In the genomic region with DNA sequence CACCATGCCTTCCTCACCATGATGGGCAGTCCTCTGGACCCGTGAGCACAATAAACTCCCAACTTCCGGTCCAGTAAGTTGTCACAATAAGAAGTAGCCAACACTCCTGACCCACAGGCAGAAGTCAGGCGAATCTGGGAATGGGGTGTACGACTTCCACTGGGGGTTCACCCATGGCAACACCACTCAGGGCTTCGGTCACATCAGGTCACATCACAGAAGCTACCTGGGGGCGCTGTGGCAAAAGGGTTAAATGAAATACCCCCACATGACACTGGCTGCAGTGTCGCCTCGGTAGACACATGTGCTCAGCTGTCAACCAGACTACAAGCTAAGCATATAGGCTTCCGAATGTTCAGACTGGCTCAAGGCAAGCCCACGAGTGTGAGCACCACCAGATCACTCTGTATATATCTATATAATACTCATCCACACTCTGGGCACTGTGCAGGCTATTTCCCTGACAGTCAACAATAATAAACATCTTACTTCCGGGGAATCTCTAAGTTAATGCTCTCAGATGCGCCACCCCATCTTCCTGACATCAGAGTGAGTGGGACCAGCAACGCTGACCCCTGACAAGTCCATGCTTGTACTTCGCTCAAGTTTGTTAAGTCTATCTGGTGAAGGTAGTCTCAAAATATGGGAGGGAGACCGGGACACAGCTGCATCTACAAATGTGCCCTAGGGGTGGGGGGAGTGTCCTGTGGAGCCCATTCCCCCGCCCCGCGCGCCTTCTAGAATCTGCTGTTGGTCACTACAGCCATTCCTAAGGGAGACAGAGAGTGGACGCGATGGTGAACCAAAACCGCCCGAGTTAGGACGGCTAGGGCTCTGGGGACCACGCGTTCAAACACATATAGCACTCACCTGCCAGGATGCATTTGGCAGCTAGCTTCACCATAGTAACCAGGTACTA, we compare ENCODE assay signal across 8 mouse cellular contexts. TPM values are rescaled to one million over a fixed set of nuclear protein-coding genes. Genes with fewer than 3 reads are reported as not detected.
DNase-seq lines count a peak whose midpoint lies in the region; ATAC-seq and TF ChIP-seq lines count a peak whose summit lies in the region.

No protein-coding gene starts in this region.

- peak overlapping the region; percentile 77 for H3K9ac ChIP-seq in heart, embryonic 11.5 days (ENCODE audit: low read depth, low read length)
- peak overlapping the region; percentile 79 for H3K9ac ChIP-seq in MEL (ENCODE audit: control insufficient read depth, low read depth, low read length, poor library complexity, severe bottlenecking)
- H3K9ac ChIP-seq in forebrain, embryonic 14.5 days (ENCODE audit: low read length) = peak overlapping the region; percentile 83
- H3K9ac ChIP-seq in limb, embryonic 13.5 days = peak overlapping the region; percentile 80
- H3K9ac ChIP-seq in neural tube, embryonic 14.5 days (replicated peaks; ENCODE audit: low read depth, low read length) = peak overlapping the region; percentile 74

- DNase-seq in heart, adult 18-20 months = no peak
- peak; percentile 41 for DNase-seq in MEL (ENCODE audit: low read depth, low spot score)
- DNase-seq in forebrain, embryonic 14.5 days (ENCODE audit: low spot score) = no peak
- DNase-seq in spleen, adult 12 weeks (ENCODE audit: low spot score) = no peak
- DNase-seq in gastrocnemius, postnatal 14 days = no peak

- H3K27me3 ChIP-seq in heart, embryonic 11.5 days (ENCODE audit: control insufficient read depth, insufficient read depth, low read length) = no peaks in the 10 kb centered on the region
- H3K27me3 ChIP-seq in MEL (ENCODE audit: control insufficient read depth in 1 of 2, insufficient read depth in 2 of 2, low read length in 2 of 2) = no peaks in the 10 kb centered on the region
- H3K27me3 ChIP-seq in forebrain, embryonic 14.5 days (replicated peaks; ENCODE audit: control insufficient read depth, insufficient read depth, low read length) = no peaks in the 10 kb centered on the region
- no peaks in the 10 kb centered on the region for H3K27me3 ChIP-seq in limb, embryonic 13.5 days
- H3K27me3 ChIP-seq in neural tube, embryonic 14.5 days (ENCODE audit: control insufficient read depth, insufficient read depth, low read length) = no peaks in the 10 kb centered on the region

- H3K36me3 ChIP-seq in heart, embryonic 11.5 days (ENCODE audit: control insufficient read depth, insufficient read depth, low read length) = no peaks in the 10 kb centered on the region
- no peaks in the 10 kb centered on the region for H3K36me3 ChIP-seq in MEL (ENCODE audit: control insufficient read depth in 1 of 2, insufficient read depth in 2 of 2, low read length in 2 of 2)
- 0 out of 2 replicates have a peak, but pooled peaks cover 2% of the 10 kb centered on the region for H3K36me3 ChIP-seq in forebrain, embryonic 14.5 days (ENCODE audit: control insufficient read depth, insufficient read depth, low read length)
- no peaks in the 10 kb centered on the region for H3K36me3 ChIP-seq in limb, embryonic 13.5 days
- H3K36me3 ChIP-seq in neural tube, embryonic 14.5 days (ENCODE audit: control insufficient read depth, insufficient read depth, low read length) = no peaks in the 10 kb centered on the region

- no peak for ATAC-seq in heart, embryonic 11.5 days (replicated peaks; ENCODE audit: insufficient number of reproducible peaks, low FRiP score, low TSS enrichment)
- peak; percentile 5; the same call in 1 of the 2 replicates for ATAC-seq in forebrain, embryonic 14.5 days
- no peak for ATAC-seq in limb, embryonic 13.5 days (ENCODE audit: low FRiP score, low read depth)
- no peak for ATAC-seq in neural tube, embryonic 14.5 days (ENCODE audit: low read depth)

- H3K79me2 ChIP-seq in MEL (ENCODE audit: control insufficient read depth, insufficient read depth, low read length, poor library complexity) = peaks cover 2% of the 10 kb centered on the region

- TF ChIP-seq CTCF in MEL (IDR thresholded peaks at IDR 0.05 in 2 of 3, conservative IDR thresholded peaks at IDR 0.05 in 1 of 3; ENCODE audit: control insufficient read depth in 1 of 3, insufficient read depth in 1 of 3, low read depth in 2 of 3, low read length in 3 of 3, poor library complexity in 1 of 3, severe bottlenecking in 1 of 3) = no peak

- peak overlapping the region; percentile 96 for H3K4me2 ChIP-seq in heart, embryonic 11.5 days
- H3K4me2 ChIP-seq in forebrain, embryonic 14.5 days (ENCODE audit: low read length) = peak overlapping the region; percentile 90
- H3K4me2 ChIP-seq in limb, embryonic 13.5 days (replicated peaks) = peak overlapping the region; percentile 78
- H3K4me2 ChIP-seq in neural tube, embryonic 14.5 days (ENCODE audit: low read depth, low read length) = peak overlapping the region; percentile 88

- 27% methylated on average over 26 of the region's 26 CpGs for WGBS in heart, embryonic 11.5 days (ENCODE audit: insufficient replicate concordance)
- 20% methylated on average over 26 of the region's 26 CpGs for WGBS in forebrain, embryonic 14.5 days
- WGBS in limb, embryonic 13.5 days = 29% methylated on average over 26 of the region's 26 CpGs
- WGBS in neural tube, embryonic 14.5 days = 25% methylated on average over 26 of the region's 26 CpGs

- H3K9me3 ChIP-seq in heart, embryonic 11.5 days (replicated peaks; ENCODE audit: control insufficient read depth, low read length) = no peaks in the 10 kb centered on the region
- no peaks in the 10 kb centered on the region for H3K9me3 ChIP-seq in MEL (replicated peaks; ENCODE audit: insufficient read depth, low read length)
- no peaks in the 10 kb centered on the region for H3K9me3 ChIP-seq in forebrain, embryonic 14.5 days (replicated peaks; ENCODE audit: control insufficient read depth, low read length)
- H3K9me3 ChIP-seq in limb, embryonic 13.5 days = no peaks in the 10 kb centered on the region
- H3K9me3 ChIP-seq in neural tube, embryonic 14.5 days (ENCODE audit: control insufficient read depth, low read length) = no peaks in the 10 kb centered on the region

- TF ChIP-seq POLR2A in MEL (IDR thresholded peaks at IDR 0.05; ENCODE audit: control insufficient read depth in 1 of 2, insufficient read depth in 1 of 2, low read depth in 1 of 2, low read length in 2 of 2, poor library complexity in 1 of 2) = no peak

- peak overlapping the region; percentile 70 for H3K4me3 ChIP-seq in heart, embryonic 11.5 days (ENCODE audit: low read depth, low read length)
- peak overlapping the region; percentile 60 to 79 for H3K4me3 ChIP-seq in MEL (ENCODE audit: control insufficient read depth in 1 of 2, insufficient read depth in 1 of 2, low read depth in 2 of 2, low read length in 2 of 2)
- H3K4me3 ChIP-seq in forebrain, embryonic 14.5 days (ENCODE audit: low read depth, low read length) = peak overlapping the region; percentile 61
- H3K4me3 ChIP-seq in limb, embryonic 13.5 days = peak overlapping the region; percentile 66
- peak overlapping the region; percentile 55 for H3K4me3 ChIP-seq in neural tube, embryonic 14.5 days (ENCODE audit: low read depth, low read length)

- TF ChIP-seq EP300 in MEL (IDR thresholded peaks at IDR 0.05; ENCODE audit: low read depth in 1 of 2, low read length in 2 of 2) = no peak

- peaks cover 10% of the 10 kb centered on the region; the same call in 1 of the 2 replicates for H3K4me1 ChIP-seq in heart, embryonic 11.5 days (ENCODE audit: control insufficient read depth, insufficient read depth, low read length)
- H3K4me1 ChIP-seq in MEL (ENCODE audit: control insufficient read depth in 1 of 2, insufficient read depth in 2 of 2, low read length in 2 of 2) = peaks cover 0 to 14% of the 10 kb centered on the region in 2 experiments; a peak in 3 of 4 replicates
- H3K4me1 ChIP-seq in forebrain, embryonic 14.5 days (ENCODE audit: control insufficient read depth, insufficient read depth, low read length) = peaks cover 16% of the 10 kb centered on the region
- peaks cover 17% of the 10 kb centered on the region for H3K4me1 ChIP-seq in limb, embryonic 13.5 days
- H3K4me1 ChIP-seq in neural tube, embryonic 14.5 days (ENCODE audit: control insufficient read depth, insufficient read depth, low read length) = peaks cover 18% of the 10 kb centered on the region

- TF ChIP-seq RAD21 in MEL (IDR thresholded peaks at IDR 0.05; ENCODE audit: low read depth, low read length) = no peak

- intact Hi-C loops in gastrocnemius, postnatal 14 days (cut with DNase I; ENCODE audit: low total_unique reads) = no loop called here

- H3K27ac ChIP-seq in heart, embryonic 11.5 days (ENCODE audit: low read depth, low read length) = no peak overlapping the region
- peak overlapping the region; percentile 21; the same call in 1 of the 2 replicates for H3K27ac ChIP-seq in MEL (ENCODE audit: control insufficient read depth, low read depth, low read length)
- H3K27ac ChIP-seq in forebrain, embryonic 14.5 days (ENCODE audit: low read depth, low read length) = peak overlapping the region; percentile 35; the same call in 1 of the 2 replicates
- H3K27ac ChIP-seq in limb, embryonic 13.5 days = no peak overlapping the region
- 0 out of 2 replicates have a peak overlapping the region, but pooled peaks have one; percentile 39 for H3K27ac ChIP-seq in neural tube, embryonic 14.5 days (ENCODE audit: low read depth, low read length)

RNA-seq across cellular contexts. Expression of gene Ift27, which starts 0.7 kb away (rescaled TPM):
- polyA plus RNA-seq in heart, embryonic 11.5 days (2014; fragmentation: Nextera tagmentation; extraction: Ambion mirVana) = 42.1 and 48.2 TPM in 2 replicates
- 10 to 100 TPM in 1 of 2 experiments, 1 to 10 TPM in 1; 8.2 to 11.6 TPM for total RNA-seq in heart, adult 18-20 months (2021)
- 9.7 and 10.4 TPM in 2 replicates for total RNA-seq in MEL (2012; rRNA removed)
- polyA plus RNA-seq in MEL (2012; ENCODE audit: insufficient read depth in 1 of 2, insufficient read length in 2 of 2, low read depth in 1 of 2, low replicate concordance in 2 of 2, missing spikeins in 1 of 2) = 10 to 100 TPM in 1 of 2 experiments, not detected in 1; 18.0 TPM
- 137 and 165 TPM in 2 replicates for polyA plus RNA-seq in forebrain, embryonic 14.5 days (2014; fragmentation: Nextera tagmentation; extraction: Ambion mirVana)
- 91.1 and 98.3 TPM in 2 replicates for polyA plus RNA-seq in limb, embryonic 13.5 days (2015; fragmentation: Nextera tagmentation; extraction: Ambion mirVana)
- 103 and 105 TPM in 2 replicates for polyA plus RNA-seq in neural tube, embryonic 14.5 days (2014; fragmentation: Nextera tagmentation; extraction: Ambion mirVana)
- total RNA-seq in gastrocnemius, postnatal 14 days (2021) = 10 to 100 TPM; 53.4 to 55.0 TPM

RNA-seq across cellular contexts. Expression of gene Pvalb, which starts 33.0 kb away (rescaled TPM):
- 0.31 and 0.50 TPM in 2 replicates for polyA plus RNA-seq in heart, embryonic 11.5 days (2014; fragmentation: Nextera tagmentation; extraction: Ambion mirVana)
- under 1 TPM; 0.57 to 0.93 TPM for total RNA-seq in heart, adult 18-20 months (2021)
- not detected in 2 replicates for total RNA-seq in MEL (2012; rRNA removed)
- polyA plus RNA-seq in MEL (2012; ENCODE audit: insufficient read depth in 1 of 2, insufficient read length in 2 of 2, low read depth in 1 of 2, low replicate concordance in 2 of 2, missing spikeins in 1 of 2) = not detected
- 0.19 and 1.3 TPM in 2 replicates for polyA plus RNA-seq in forebrain, embryonic 14.5 days (2014; fragmentation: Nextera tagmentation; extraction: Ambion mirVana)
- polyA plus RNA-seq in limb, embryonic 13.5 days (2015; fragmentation: Nextera tagmentation; extraction: Ambion mirVana) = 0.15 TPM in 1 of 2 replicates, not detected in the other
- 0.56 and 5.2 TPM in 2 replicates for polyA plus RNA-seq in neural tube, embryonic 14.5 days (2014; fragmentation: Nextera tagmentation; extraction: Ambion mirVana)
- over 10,000 TPM; 19,167 to 21,154 TPM for total RNA-seq in gastrocnemius, postnatal 14 days (2021)

RNA-seq across cellular contexts. Expression of gene Cacng2, which starts 53.3 kb away (rescaled TPM):
- polyA plus RNA-seq in heart, embryonic 11.5 days (2014; fragmentation: Nextera tagmentation; extraction: Ambion mirVana) = 0.06 and 0.10 TPM in 2 replicates
- total RNA-seq in heart, adult 18-20 months (2021) = not detected
- total RNA-seq in MEL (2012; rRNA removed) = not detected in 2 replicates
- not detected for polyA plus RNA-seq in MEL (2012; ENCODE audit: insufficient read depth in 1 of 2, insufficient read length in 2 of 2, low read depth in 1 of 2, low replicate concordance in 2 of 2, missing spikeins in 1 of 2)
- polyA plus RNA-seq in forebrain, embryonic 14.5 days (2014; fragmentation: Nextera tagmentation; extraction: Ambion mirVana) = 4.7 and 7.0 TPM in 2 replicates
- polyA plus RNA-seq in limb, embryonic 13.5 days (2015; fragmentation: Nextera tagmentation; extraction: Ambion mirVana) = 0.06 TPM in 1 of 2 replicates, not detected in the other
- 12.4 and 21.0 TPM in 2 replicates for polyA plus RNA-seq in neural tube, embryonic 14.5 days (2014; fragmentation: Nextera tagmentation; extraction: Ambion mirVana)
- total RNA-seq in gastrocnemius, postnatal 14 days (2021) = not detected

Comparison
In these comparisons a context has a peak if more than half of its experiments do, and no peak if none do; other contexts are left out.
1. H3K27ac ChIP-seq: peak in MEL (single experiment), forebrain, embryonic 14.5 days (single experiment) and neural tube, embryonic 14.5 days (single experiment); none in heart, embryonic 11.5 days (single experiment) and limb, embryonic 13.5 days (single experiment).
2. Peak in every context shown above with its lines, with median percentiles within 50 percentile points of each other: H3K4me2 ChIP-seq, H3K4me3 ChIP-seq and H3K9ac ChIP-seq.